Mouse (Mus musculus): ENCODE measurements around the gene Pdcd1lg2.

DNA sequence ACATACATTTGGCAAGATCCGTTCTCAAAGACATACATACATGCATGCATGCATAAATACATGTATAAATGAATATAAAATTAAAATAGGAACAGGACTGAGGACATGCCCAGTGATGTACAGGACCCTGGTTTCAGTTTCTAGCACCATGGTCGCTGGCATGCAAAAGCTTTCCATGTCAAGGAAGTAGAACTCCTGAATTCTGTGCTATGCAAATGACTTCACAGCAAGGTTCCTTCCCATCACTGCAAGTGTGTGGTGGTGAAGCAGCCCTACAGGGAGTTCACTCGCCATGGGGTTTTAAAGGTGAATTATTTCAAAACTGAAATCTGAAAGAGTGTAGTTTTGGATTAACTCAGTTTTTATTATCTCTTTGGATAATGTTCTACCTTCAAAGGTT is 34.3 kb upstream of the Pdcd1lg2 start:
- TF ChIP-seq POLR2A (IDR thresholded peaks at IDR 0.05; ENCODE audit: borderline replicate concordance, insufficient read depth, low read length), result no peak
- TF ChIP-seq CTCF (IDR thresholded peaks at IDR 0.05; ENCODE audit: borderline replicate concordance, insufficient read depth, low read depth, low read length), result no peak
